Mouse (Mus musculus): ENCODE data around the gene Trim7. TPM values are rescaled to one million over a fixed set of nuclear protein-coding genes. Genes with fewer than 3 reads are reported as not detected.

The Trim7 gene
- total and polyA plus RNA-seq, 3 experiments: 0.81 to 1.3 TPM; not detected in 1

DNA sequence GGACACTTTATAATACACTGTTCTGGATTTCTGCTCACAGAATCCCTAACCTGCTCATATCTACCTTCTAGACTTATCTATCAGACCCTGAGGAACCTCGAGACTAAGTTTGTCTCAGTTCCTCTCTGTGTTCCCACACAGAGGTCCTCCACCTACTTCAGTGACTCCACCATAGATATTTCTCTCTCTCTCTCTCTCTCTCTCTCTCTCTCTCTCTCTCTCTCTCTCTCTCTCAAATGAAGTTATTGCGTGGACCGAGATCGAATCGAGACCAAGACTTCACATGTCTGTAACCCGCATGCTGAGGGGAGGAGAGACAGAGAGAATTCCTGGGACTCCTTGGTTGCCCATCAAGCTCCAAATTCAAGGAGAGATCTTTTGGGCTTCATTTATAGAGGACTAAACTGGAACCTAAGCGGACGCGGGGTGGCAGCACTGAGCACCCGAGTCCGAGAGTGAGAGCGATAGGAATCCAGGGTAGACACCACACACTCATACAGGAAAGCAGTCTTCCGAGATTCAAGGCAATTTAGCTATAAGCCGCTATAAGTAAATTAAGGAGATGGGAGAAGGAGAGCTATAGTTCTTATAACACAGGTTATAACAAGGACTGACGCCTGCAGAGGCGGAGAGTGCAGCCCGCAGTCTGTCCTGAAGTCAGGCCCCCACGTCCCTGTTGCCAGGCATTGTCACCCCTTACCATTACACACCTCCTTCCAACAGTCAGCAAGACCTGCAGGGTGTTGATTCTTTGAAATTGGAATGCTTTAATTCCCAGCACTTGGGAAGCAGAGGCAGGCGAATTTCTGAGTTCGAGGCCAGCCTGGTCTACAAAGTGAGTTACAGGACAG, 35.7 kb upstream of the Trim7 start (continued):
- TF ChIP-seq CTCF (IDR thresholded peaks at IDR 0.05 in 2 of 3, conservative IDR thresholded peaks at IDR 0.05 in 1 of 3; ENCODE audit: control insufficient read depth in 1 of 3, insufficient read depth in 1 of 3, low read depth in 2 of 3, low read length in 3 of 3, poor library complexity in 1 of 3, severe bottlenecking in 1 of 3): peak; percentile 89 to 96 (median 91)
- no peak for TF ChIP-seq MYB (IDR thresholded peaks at IDR 0.05; ENCODE audit: low read depth, low read length)
- no peak; the same call in 1 of the 2 replicates for TF ChIP-seq GATA1 (IDR thresholded peaks at IDR 0.05; ENCODE audit: low read depth, low read length)
- TF ChIP-seq JUND (IDR thresholded peaks at IDR 0.05; ENCODE audit: low read depth, low read length): peak; percentile 97
- peak; percentile 49; the same call in 1 of the 2 replicates for TF ChIP-seq HCFC1 (IDR thresholded peaks at IDR 0.05; ENCODE audit: low read depth, low read length)
- TF ChIP-seq RCOR1 (IDR thresholded peaks at IDR 0.05; ENCODE audit: low read depth, low read length): no peak; the same call in none of the 2 replicates
- no peak for TF ChIP-seq MAFK (IDR thresholded peaks at IDR 0.05; ENCODE audit: borderline replicate concordance, low read depth, low read length)
- TF ChIP-seq RAD21 (IDR thresholded peaks at IDR 0.05; ENCODE audit: low read depth, low read length): peak; percentile 60
- TF ChIP-seq ZMIZ1 (IDR thresholded peaks at IDR 0.05; ENCODE audit: low read depth, low read length): no peak
- TF ChIP-seq USF2 (IDR thresholded peaks at IDR 0.05; ENCODE audit: borderline replicate concordance in 1 of 2, insufficient read depth in 1 of 2, low read depth in 1 of 2, low read length in 2 of 2): no peak
- no peak for TF ChIP-seq ZKSCAN1 (IDR thresholded peaks at IDR 0.05; ENCODE audit: low read depth, low read length)

DNA sequence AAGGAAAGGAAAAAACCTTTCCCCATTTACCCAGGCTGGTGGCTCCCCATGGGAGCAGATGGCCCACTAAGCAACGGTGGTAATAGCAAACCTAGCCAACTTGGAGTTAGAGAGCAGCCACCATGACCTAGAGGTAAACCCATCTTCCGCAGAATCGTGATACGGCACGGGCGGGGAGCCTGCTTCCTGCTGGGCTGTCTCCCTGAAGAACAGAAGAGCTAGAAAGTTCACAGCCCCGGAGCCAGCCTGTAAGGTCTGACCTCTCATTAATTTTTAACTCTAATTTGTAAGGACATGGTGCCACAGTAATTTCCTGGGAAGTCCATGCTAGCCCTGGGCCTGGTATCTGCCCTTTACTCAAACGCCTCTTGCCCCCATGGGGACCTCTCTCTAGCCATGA, 35.0 kb upstream of the Trim7 start:
- no peaks in the 10 kb centered on the region for H3K27me3 ChIP-seq (ENCODE audit: control insufficient read depth in 1 of 2, insufficient read depth in 2 of 2, low read length in 2 of 2)
- no peaks in the 10 kb centered on the region for H3K79me2 ChIP-seq (ENCODE audit: control insufficient read depth, insufficient read depth, low read length, poor library complexity)
- peak overlapping the region; percentile 12; the same call in 1 of the 2 replicates for H3K27ac ChIP-seq (ENCODE audit: control insufficient read depth, low read depth, low read length)
- peak overlapping the region; percentile 58 to 74 for H3K4me3 ChIP-seq (ENCODE audit: control insufficient read depth in 1 of 2, insufficient read depth in 1 of 2, low read depth in 2 of 2, low read length in 2 of 2)
- H3K36me3 ChIP-seq (ENCODE audit: control insufficient read depth in 1 of 2, insufficient read depth in 2 of 2, low read length in 2 of 2): peaks cover 0 to 13% of the 10 kb centered on the region in 2 experiments; a peak in 2 of 4 replicates
- no peaks in the 10 kb centered on the region for H3K9me3 ChIP-seq (replicated peaks; ENCODE audit: insufficient read depth, low read length)
- peak overlapping the region; percentile 52 for H3K9ac ChIP-seq (ENCODE audit: control insufficient read depth, low read depth, low read length, poor library complexity, severe bottlenecking)
- peaks cover 9 to 24% of the 10 kb centered on the region in 2 experiments for H3K4me1 ChIP-seq (ENCODE audit: control insufficient read depth in 1 of 2, insufficient read depth in 2 of 2, low read length in 2 of 2)
- DNase-seq (ENCODE audit: low read depth, low spot score): peak; percentile 69
- no peak for TF ChIP-seq GATA1 (IDR thresholded peaks at IDR 0.05; ENCODE audit: low read depth, low read length)
- 0 out of 4 replicates have a peak, but pooled peaks of 1 of the 2 experiments have one; percentile 14 for TF ChIP-seq EP300 (IDR thresholded peaks at IDR 0.05; ENCODE audit: low read depth in 1 of 2, low read length in 2 of 2)
- no peak for TF ChIP-seq USF2 (IDR thresholded peaks at IDR 0.05; ENCODE audit: borderline replicate concordance in 1 of 2, insufficient read depth in 1 of 2, low read depth in 1 of 2, low read length in 2 of 2)
- TF ChIP-seq ETS1 (IDR thresholded peaks at IDR 0.05; ENCODE audit: low read depth, low read length): no peak
- no peak for TF ChIP-seq E2F4 (IDR thresholded peaks at IDR 0.05; ENCODE audit: borderline replicate concordance, low read depth, low read length)
- TF ChIP-seq POLR2AphosphoS2 (IDR thresholded peaks at IDR 0.05; ENCODE audit: low read length): no peak
- peak; percentile 59; the same call in 1 of the 2 replicates for TF ChIP-seq BHLHE40 (IDR thresholded peaks at IDR 0.05; ENCODE audit: borderline replicate concordance, low read depth, low read length)
- no peak for TF ChIP-seq KAT2A (conservative IDR thresholded peaks at IDR 0.05; ENCODE audit: low read depth, low read length)
- no peak for TF ChIP-seq SIN3A (IDR thresholded peaks at IDR 0.05; ENCODE audit: low read length)
- no peak for TF ChIP-seq GABPA (IDR thresholded peaks at IDR 0.05; ENCODE audit: low read depth, low read length)
- no peak for TF ChIP-seq USF1 (IDR thresholded peaks at IDR 0.05; ENCODE audit: low read depth, low read length)
- no peak for TF ChIP-seq MYB (IDR thresholded peaks at IDR 0.05; ENCODE audit: low read depth, low read length)
- 0 out of 2 replicates have a peak, but pooled peaks have one; percentile 47 for TF ChIP-seq ELF1 (IDR thresholded peaks at IDR 0.05; ENCODE audit: low read depth, low read length)
